Mouse (Mus musculus) embryo, embryonic 10 days (tissue): ENCODE results near the gene 2610507B11Rik.

Experiments used
- DNase-seq: peaks from one replicate; pipeline ENCODE4 v3.0.0-alpha.2; 2015; ENCODE audit warnings: low spot score

The 2610507B11Rik gene

GRCm38 (mm10) chr11:78289146-78289763, 27.7 kb downstream of the 2610507B11Rik start:
- no peak for DNase-seq

GRCm38 (mm10) chr11:78290654-78291053, 29.1 kb downstream of the 2610507B11Rik start, which contains the start of gene BC030499:
TSS of gene BC030499 (plus strand) at chr11:78290841.
- DNase-seq, result no peak

- DNase-seq, result no peak
Observed at GRCm38 (mm10) chr11:78294585-78294984, 33.0 kb downstream of the 2610507B11Rik start.

- DNase-seq, result no peak
Observed at GRCm38 (mm10) chr11:78300917-78301316, 39.4 kb downstream of the 2610507B11Rik start.

- peak; percentile 97 for DNase-seq
Observed at GRCm38 (mm10) chr11:78301357-78302084, 40.0 kb downstream of the 2610507B11Rik start, which contains the start of gene Spag5. TSS of gene Spag5 (plus strand) at chr11:78301529.

GRCm38 (mm10) chr11:78305272-78305671, 43.7 kb downstream of the 2610507B11Rik start:
- DNase-seq, result no peak

GRCm38 (mm10) chr11:78310861-78311511, 49.4 kb downstream of the 2610507B11Rik start:
- DNase-seq, result no peak

- no peak for DNase-seq
Observed at GRCm38 (mm10) chr11:78313662-78314061, 52.1 kb downstream of the 2610507B11Rik start.

- DNase-seq, result no peak
Observed at GRCm38 (mm10) chr11:78318411-78318810, 56.9 kb downstream of the 2610507B11Rik start.

- DNase-seq, result no peak
Observed at GRCm38 (mm10) chr11:78322076-78322831, 60.7 kb downstream of the 2610507B11Rik start.

GRCm38 (mm10) chr11:78322860-78323259, 61.3 kb downstream of the 2610507B11Rik start, which contains the start of gene Aldoc:
TSS of gene Aldoc (plus strand) at chr11:78322968.
- peak; percentile 90 for DNase-seq

GRCm38 (mm10) chr11:78324000-78324785, 62.6 kb downstream of the 2610507B11Rik start:
- DNase-seq, result no peak

- DNase-seq, result no peak
Observed at GRCm38 (mm10) chr11:78324965-78325364, 63.4 kb downstream of the 2610507B11Rik start.

- no peak for DNase-seq
Observed at GRCm38 (mm10) chr11:78327215-78327614, 65.7 kb downstream of the 2610507B11Rik start.

GRCm38 (mm10) chr11:78327634-78328511, 66.3 kb downstream of the 2610507B11Rik start, which contains the start of gene Pigs:
TSS of gene Pigs (plus strand) at chr11:78328415.
- DNase-seq, result peak; percentile 98

- DNase-seq, result peak; percentile 25
Observed at GRCm38 (mm10) chr11:78328512-78329056, 67.0 kb downstream of the 2610507B11Rik start.

- DNase-seq, result no peak
Observed at GRCm38 (mm10) chr11:78332676-78333075, 71.1 kb downstream of the 2610507B11Rik start.

- no peak for DNase-seq
Observed at GRCm38 (mm10) chr11:78333992-78334391, 72.4 kb downstream of the 2610507B11Rik start.

- no peak for DNase-seq
Observed at GRCm38 (mm10) chr11:78337040-78337439, 75.5 kb downstream of the 2610507B11Rik start.
